Mouse (Mus musculus) frontal cortex, postnatal 14 days (tissue): ENCODE results near the gene Rabl6.

Source experiments
- DNase-seq, 2 experiments: peaks; one replicate each; pipeline ENCODE4 v3.0.0; 2022; ENCODE audit warnings: low spot score in 2 of 2

Gene Rabl6

GRCm38 (mm10) chr2:25596765-25597510 lies 11.4 kb downstream of the Rabl6 start:
- no peak for DNase-seq

GRCm38 (mm10) chr2:25591863-25592262 lies 16.5 kb downstream of the Rabl6 start:
- DNase-seq = peak in 1 of 2 experiments; percentile 15

- DNase-seq = peak in 1 of 2 experiments; percentile 10
These were observed 20.0 kb downstream of the Rabl6 start for GRCm38 (mm10) chr2:25588227-25588907.

- DNase-seq = no peak
These were observed 21.0 kb downstream of the Rabl6 start for GRCm38 (mm10) chr2:25587290-25587689.

- DNase-seq = no peak
These were observed 22.7 kb downstream of the Rabl6 start for GRCm38 (mm10) chr2:25585601-25586000.

- no peak for DNase-seq
These were observed 23.5 kb downstream of the Rabl6 start for GRCm38 (mm10) chr2:25584856-25585255.

- no peak for DNase-seq
These were observed 24.2 kb downstream of the Rabl6 start for GRCm38 (mm10) chr2:25584152-25584551.

GRCm38 (mm10) chr2:25583571-25583970 lies 24.8 kb downstream of the Rabl6 start:
- no peak for DNase-seq

- peak in 1 of 2 experiments; percentile 52 for DNase-seq
These were observed 25.2 kb downstream of the Rabl6 start for GRCm38 (mm10) chr2:25583120-25583481.

GRCm38 (mm10) chr2:25582466-25583119 lies 25.7 kb downstream of the Rabl6 start:
- peak; percentile 84 to 88 for DNase-seq

GRCm38 (mm10) chr2:25581901-25582301 lies 26.4 kb downstream of the Rabl6 start:
- peak in 1 of 2 experiments; percentile 47 for DNase-seq

GRCm38 (mm10) chr2:25581294-25581864 lies 26.9 kb downstream of the Rabl6 start, which contains the start of gene Ajm1:
TSS of gene Ajm1 (minus strand) at chr2:25581757.
- peak; percentile 70 to 77 for DNase-seq

GRCm38 (mm10) chr2:25580621-25581101 lies 27.7 kb downstream of the Rabl6 start:
- peak in 1 of 2 experiments; percentile 36 for DNase-seq

- peak in 1 of 2 experiments; percentile 48 for DNase-seq
These were observed 28.4 kb downstream of the Rabl6 start for GRCm38 (mm10) chr2:25579737-25580460.

GRCm38 (mm10) chr2:25578796-25579736 lies 29.3 kb downstream of the Rabl6 start:
- no peak for DNase-seq

- no peak for DNase-seq
These were observed 30.1 kb downstream of the Rabl6 start for GRCm38 (mm10) chr2:25577951-25578795.

GRCm38 (mm10) chr2:25576965-25577891 lies 31.1 kb downstream of the Rabl6 start:
- DNase-seq = peak in 1 of 2 experiments; percentile 19
